In genomic region chr8:28298896-28299793, GRCm38 (mm10) we compare ENCODE assay signal across 8 mouse cellular contexts.
A peak's percentile ranks its signal among the peaks of the same experiment; 100 is the strongest.
DNase-seq lines count a peak whose midpoint lies in the region; TF ChIP-seq lines count a peak whose summit lies in the region.

No protein-coding gene starts in this region.

- H3K4me3 ChIP-seq in layer of hippocampus, adult 2 months = no peak overlapping the region

- H3K27ac ChIP-seq in layer of hippocampus, adult 2 months = no peak overlapping the region

- no peak for TF ChIP-seq CTCF in layer of hippocampus, adult 2 months (conservative IDR thresholded peaks at IDR 0.05)

- peak; percentile 10 to 15 for DNase-seq in cerebellum, postnatal 25 days
- DNase-seq in cerebellum, adult 11 months = no peak
- peak; percentile 12 for DNase-seq in right cerebral cortex, adult 18-20 months
- no peak for DNase-seq in right cerebral cortex, postnatal 36 days (ENCODE audit: low spot score in 2 of 2)
- DNase-seq in layer of hippocampus, adult 2 months (ENCODE audit: low spot score in 2 of 2) = peak; percentile 17 to 21
- DNase-seq in telencephalon, adult 2 months (ENCODE audit: low read depth, low spot score) = peak; percentile 34
- DNase-seq in urinary bladder, adult 18-20 months (ENCODE audit: low spot score in 2 of 2) = no peak
- no peak for DNase-seq in spleen, postnatal 10 days (ENCODE audit: low spot score in 2 of 2)

Comparison
In these comparisons a context has a peak if more than half of its experiments do, and no peak if none do; other contexts are left out.
1. DNase-seq: peak in cerebellum, postnatal 25 days (2 of 2), right cerebral cortex, adult 18-20 months (single experiment), layer of hippocampus, adult 2 months (2 of 2) and telencephalon, adult 2 months (single experiment); none in cerebellum, adult 11 months (single experiment), right cerebral cortex, postnatal 36 days (0 of 2), urinary bladder, adult 18-20 months (0 of 2) and spleen, postnatal 10 days (0 of 2).